Mouse (Mus musculus) olfactory bulb, adult 2 months (tissue): ENCODE measurements at regions not wholly inside any gene's neighbourhood (a gene's known extent, or its start where the extent isn't known, plus 50 kb on each side); places are given as distances from the start of the nearest gene placed in this dataset.

Source experiments
- CTCF ChIP-seq: fragments of 200-500 bp; IDR thresholded peaks from 2 replicates; pipeline ENCODE4 v1.5.1; 2012; ENCODE audit warnings: low read depth, mild to moderate bottlenecking, low read length, moderate library complexity; ENCODE audit not compliant: insufficient read depth
- POLR2A ChIP-seq: fragments of 200-500 bp; IDR thresholded peaks from 2 replicates; pipeline ENCODE4 v1.6.1; 2012; ENCODE audit warnings: mild to moderate bottlenecking, low read depth, low read length, moderate library complexity; ENCODE audit not compliant: insufficient read depth

DNA sequence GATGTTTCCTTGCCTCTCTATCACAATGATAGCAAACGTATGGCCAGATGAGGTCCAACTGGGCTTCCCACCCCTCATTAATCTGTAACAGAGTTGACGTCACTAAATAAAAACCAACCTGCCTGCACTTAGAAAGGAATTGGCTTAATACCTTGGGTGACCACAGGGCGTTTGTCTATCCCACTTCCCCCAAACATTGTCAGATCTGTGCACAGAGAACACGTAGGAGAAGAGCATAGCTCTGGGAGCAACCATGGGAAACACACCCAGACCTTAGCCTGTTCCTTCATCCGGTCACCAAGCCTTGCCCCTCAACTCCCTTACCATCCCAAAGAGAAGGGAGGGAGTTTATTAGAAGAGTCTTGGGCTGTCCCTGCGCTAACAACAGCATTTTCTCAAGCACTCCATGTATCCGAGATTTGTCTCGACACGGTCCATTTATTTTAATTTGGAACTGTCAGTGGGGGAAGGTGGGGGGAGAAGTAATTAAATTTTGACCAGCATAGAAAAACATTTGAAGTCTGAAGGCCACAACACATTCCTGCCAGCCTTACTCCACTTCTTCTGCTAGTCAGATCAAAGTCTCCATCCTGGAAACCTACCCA lies 119.6 kb upstream of the Arglu1 start:
- TF ChIP-seq CTCF (no peak), POLR2A (no peak)
